Mouse (Mus musculus): ENCODE data around the gene Olfr1174-ps. TPM values are rescaled to one million over a fixed set of nuclear protein-coding genes. Genes with fewer than 3 reads are reported as not detected.
A peak's percentile ranks its signal among the peaks of the same experiment; 100 is the strongest.

Gene Olfr1174-ps
- polyA plus RNA-seq (2014; fragmentation: Nextera tagmentation; extraction: Ambion mirVana), result 0.14 TPM in 1 of 2 replicates, not detected in the other

DNA sequence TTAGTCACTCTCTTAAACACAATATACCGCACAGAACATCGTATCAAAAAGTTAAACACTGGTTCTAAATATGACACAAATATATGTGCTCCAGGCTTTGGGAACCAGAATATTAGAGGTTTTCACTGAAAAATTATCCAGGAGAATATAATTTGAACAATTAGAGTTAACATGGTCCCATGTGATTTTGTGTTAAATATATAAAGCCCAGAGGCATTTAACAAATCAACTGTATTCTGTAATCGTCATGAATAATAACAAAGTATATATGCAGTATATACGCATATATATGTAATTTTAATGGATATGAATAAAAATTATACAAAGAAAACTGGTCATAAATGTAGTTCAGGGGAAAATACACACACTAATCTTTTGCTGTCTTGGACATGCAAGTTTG, at the start of gene Olfr1174-ps:
Gene Olfr1174-ps, minus strand, starts transcription at position 101 of the 400 bp plus-strand sequence.
- 89% methylated on average over 4 of the region's 4 CpGs for WGBS
- Histone ChIP-seq H3K27ac (replicated peaks; ENCODE audit: low read depth, low read length) (no peak within 1 kb of the TSS), H3K9me3 (ENCODE audit: control insufficient read depth, low read length) (no peaks in the 10 kb centered on the region), H3K27me3 (replicated peaks; ENCODE audit: control insufficient read depth, insufficient read depth, low read length) (no peaks in the 10 kb centered on the region), H3K4me3 (ENCODE audit: low read depth, low read length) (no peak within 1 kb of the TSS), H3K36me3 (ENCODE audit: control insufficient read depth, insufficient read depth, low read length) (no peaks in the 10 kb centered on the region), H3K4me2 (ENCODE audit: low read depth, low read length) (no peak within 1 kb of the TSS), H3K4me1 (ENCODE audit: control insufficient read depth, insufficient read depth, low read length) (no peaks in the 10 kb centered on the region), H3K9ac (ENCODE audit: low read depth, low read length) (no peak within 1 kb of the TSS)
- DNase-seq (ENCODE audit: low spot score) (no peak), ATAC-seq (ENCODE audit: low read depth) (no peak)

GRCm38 (mm10) chr2:88356304-88356703, 41.4 kb upstream of the Olfr1174-ps start:
- peak; percentile 42 for DNase-seq (ENCODE audit: low spot score)
- H3K4me1 ChIP-seq (ENCODE audit: control insufficient read depth, insufficient read depth, low read length), result no peaks in the 10 kb centered on the region
- WGBS, result 2% methylated on average over 2 of the region's 2 CpGs

GRCm38 (mm10) chr2:88346392-88346791, 31.5 kb upstream of the Olfr1174-ps start, which contains the start of gene Olfr1177-ps:
Gene Olfr1177-ps (minus strand): TSS chr2:88346492.
- 84% methylated on average over 1 of the region's 1 CpGs for WGBS
- Histone ChIP-seq H3K9me3 (ENCODE audit: control insufficient read depth, low read length) (no peaks in the 10 kb centered on the region), H3K4me2 (ENCODE audit: low read depth, low read length) (no peak within 1 kb of the TSS), H3K27ac (replicated peaks; ENCODE audit: low read depth, low read length) (no peak within 1 kb of the TSS), H3K27me3 (replicated peaks; ENCODE audit: control insufficient read depth, insufficient read depth, low read length) (no peaks in the 10 kb centered on the region), H3K4me3 (ENCODE audit: low read depth, low read length) (no peak within 1 kb of the TSS), H3K4me1 (ENCODE audit: control insufficient read depth, insufficient read depth, low read length) (no peaks in the 10 kb centered on the region), H3K36me3 (ENCODE audit: control insufficient read depth, insufficient read depth, low read length) (no peaks in the 10 kb centered on the region), H3K9ac (ENCODE audit: low read depth, low read length) (no peak within 1 kb of the TSS)
- ATAC-seq (ENCODE audit: low read depth), result no peak
- DNase-seq (ENCODE audit: low spot score), result no peak

More at GRCm38 (mm10) chr2:88356304-88356703, 41.4 kb upstream of the Olfr1174-ps start:
- no peak overlapping the region for H3K9ac ChIP-seq (ENCODE audit: low read depth, low read length)
- ATAC-seq (ENCODE audit: low read depth), result no peak
- H3K36me3 ChIP-seq (ENCODE audit: control insufficient read depth, insufficient read depth, low read length), result no peaks in the 10 kb centered on the region
- no peak overlapping the region for H3K4me2 ChIP-seq (ENCODE audit: low read depth, low read length)
- no peaks in the 10 kb centered on the region for H3K9me3 ChIP-seq (ENCODE audit: control insufficient read depth, low read length)
- H3K27me3 ChIP-seq (replicated peaks; ENCODE audit: control insufficient read depth, insufficient read depth, low read length), result no peaks in the 10 kb centered on the region
- no peak overlapping the region for H3K4me3 ChIP-seq (ENCODE audit: low read depth, low read length)
- no peak overlapping the region for H3K27ac ChIP-seq (replicated peaks; ENCODE audit: low read depth, low read length)

DNA sequence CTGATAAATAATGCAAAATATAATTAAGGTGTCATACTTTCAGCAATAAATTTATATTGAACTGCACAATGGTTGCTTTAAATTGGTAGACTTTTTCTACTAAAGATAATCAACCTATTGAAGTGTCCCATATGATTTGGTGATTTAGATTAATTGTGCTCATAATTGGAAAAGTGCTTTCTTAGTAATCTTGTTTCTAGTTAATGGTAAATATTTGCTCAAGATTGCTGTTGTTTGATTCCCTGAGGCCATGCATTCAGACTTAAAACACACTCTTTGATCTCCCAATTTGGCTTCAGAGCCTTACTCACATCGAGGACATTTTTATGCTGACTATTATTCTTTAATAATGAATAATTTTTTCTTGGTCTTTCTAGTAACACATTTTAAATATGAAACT, 21.5 kb upstream of the Olfr1174-ps start, which contains the start of gene Olfr1176:
Gene Olfr1176, plus strand, starts transcription at position 301 of the 400 bp plus-strand sequence.
- H3K9me3 ChIP-seq (ENCODE audit: control insufficient read depth, low read length), result no peaks in the 10 kb centered on the region
- no peak within 1 kb of the TSS for H3K9ac ChIP-seq (ENCODE audit: low read depth, low read length)
- no peak within 1 kb of the TSS for H3K4me3 ChIP-seq (ENCODE audit: low read depth, low read length)
- DNase-seq (ENCODE audit: low spot score), result no peak
- H3K27ac ChIP-seq (replicated peaks; ENCODE audit: low read depth, low read length), result no peak within 1 kb of the TSS
- no peaks in the 10 kb centered on the region for H3K36me3 ChIP-seq (ENCODE audit: control insufficient read depth, insufficient read depth, low read length)
- H3K4me2 ChIP-seq (ENCODE audit: low read depth, low read length), result no peak within 1 kb of the TSS
- H3K27me3 ChIP-seq (replicated peaks; ENCODE audit: control insufficient read depth, insufficient read depth, low read length), result no peaks in the 10 kb centered on the region
- H3K4me1 ChIP-seq (ENCODE audit: control insufficient read depth, insufficient read depth, low read length), result no peaks in the 10 kb centered on the region
- whole genome bisulfite sequencing, result 55% methylated on average over 1 of the region's 1 CpGs
- no peak for ATAC-seq (ENCODE audit: low read depth)

- DNase-seq (ENCODE audit: low spot score), result no peak
- Histone ChIP-seq H3K36me3 (ENCODE audit: control insufficient read depth, insufficient read depth, low read length) (no peaks in the 10 kb centered on the region), H3K4me1 (ENCODE audit: control insufficient read depth, insufficient read depth, low read length) (no peaks in the 10 kb centered on the region), H3K9ac (ENCODE audit: low read depth, low read length) (no peak within 1 kb of the TSS), H3K9me3 (ENCODE audit: control insufficient read depth, low read length) (no peaks in the 10 kb centered on the region), H3K27me3 (replicated peaks; ENCODE audit: control insufficient read depth, insufficient read depth, low read length) (no peaks in the 10 kb centered on the region), H3K27ac (replicated peaks; ENCODE audit: low read depth, low read length) (no peak within 1 kb of the TSS), H3K4me3 (ENCODE audit: low read depth, low read length) (no peak within 1 kb of the TSS), H3K4me2 (ENCODE audit: low read depth, low read length) (no peak within 1 kb of the TSS)
- ATAC-seq (ENCODE audit: low read depth), result no peak
- 85% methylated on average over 2 of the region's 2 CpGs for WGBS
Observed at GRCm38 (mm10) chr2:88327115-88327514, 12.2 kb upstream of the Olfr1174-ps start, which contains the start of gene Olfr1175-ps. Gene Olfr1175-ps (minus strand): TSS chr2:88327215.

DNA sequence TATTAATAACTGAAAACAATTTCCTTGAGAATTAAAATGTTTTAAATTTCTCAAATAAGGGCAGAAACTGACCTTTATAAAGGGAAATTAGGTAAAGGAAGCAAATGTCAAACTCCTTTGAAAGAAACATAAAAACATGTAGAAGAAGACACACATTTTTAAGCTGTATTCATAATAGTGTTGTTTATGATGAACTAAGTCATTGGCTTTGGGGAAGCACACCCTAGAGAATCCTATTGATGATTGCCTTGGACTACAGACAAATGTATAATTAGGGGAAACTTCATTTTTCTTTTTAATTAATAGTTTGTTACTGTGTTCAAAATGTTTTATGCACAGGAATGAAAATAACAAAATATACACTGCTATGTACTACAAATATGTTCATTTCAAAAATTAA, 35.2 kb downstream of the Olfr1174-ps start, which contains the start of gene Olfr1173:
Gene Olfr1173, minus strand, starts transcription at position 101 of the 400 bp plus-strand sequence.
- Histone ChIP-seq H3K4me3 (ENCODE audit: low read depth, low read length) (no peak within 1 kb of the TSS), H3K27ac (replicated peaks; ENCODE audit: low read depth, low read length) (no peak within 1 kb of the TSS), H3K9me3 (ENCODE audit: control insufficient read depth, low read length) (no peaks in the 10 kb centered on the region), H3K27me3 (replicated peaks; ENCODE audit: control insufficient read depth, insufficient read depth, low read length) (no peaks in the 10 kb centered on the region), H3K4me2 (ENCODE audit: low read depth, low read length) (no peak within 1 kb of the TSS), H3K36me3 (ENCODE audit: control insufficient read depth, insufficient read depth, low read length) (no peaks in the 10 kb centered on the region), H3K4me1 (ENCODE audit: control insufficient read depth, insufficient read depth, low read length) (no peaks in the 10 kb centered on the region), H3K9ac (ENCODE audit: low read depth, low read length) (no peak within 1 kb of the TSS)
- DNase-seq (ENCODE audit: low spot score) (no peak), ATAC-seq (ENCODE audit: low read depth) (no peak)

Other genes with a start within 250 kb of the Olfr1174-ps start
- not detected in 2 replicates for gene Olfr1163, start 243.3 kb downstream of the Olfr1174-ps start, polyA plus RNA-seq (2014; fragmentation: Nextera tagmentation; extraction: Ambion mirVana)
- gene Olfr1164, start 221.2 kb downstream of the Olfr1174-ps start, polyA plus RNA-seq (2014; fragmentation: Nextera tagmentation; extraction: Ambion mirVana), result not detected in 2 replicates
- 0.11 TPM in 1 of 2 replicates, not detected in the other for gene Olfr1166, start 186.9 kb downstream of the Olfr1174-ps start, polyA plus RNA-seq (2014; fragmentation: Nextera tagmentation; extraction: Ambion mirVana)
- gene Olfr1167, start 159.9 kb downstream of the Olfr1174-ps start, polyA plus RNA-seq (2014; fragmentation: Nextera tagmentation; extraction: Ambion mirVana), result not detected in 2 replicates
- not detected in 2 replicates for gene Olfr1168, start 133.3 kb downstream of the Olfr1174-ps start, polyA plus RNA-seq (2014; fragmentation: Nextera tagmentation; extraction: Ambion mirVana)
- not detected in 2 replicates for gene Olfr1170, start 86.8 kb downstream of the Olfr1174-ps start, polyA plus RNA-seq (2014; fragmentation: Nextera tagmentation; extraction: Ambion mirVana)
- 0.07 TPM in 1 of 2 replicates, not detected in the other for gene Olfr1173, start 35.3 kb downstream of the Olfr1174-ps start, polyA plus RNA-seq (2014; fragmentation: Nextera tagmentation; extraction: Ambion mirVana)
- gene Olfr1175-ps, start 12.1 kb upstream of the Olfr1174-ps start, polyA plus RNA-seq (2014; fragmentation: Nextera tagmentation; extraction: Ambion mirVana), result not detected in 2 replicates
- gene Olfr1176, start 21.6 kb upstream of the Olfr1174-ps start, polyA plus RNA-seq (2014; fragmentation: Nextera tagmentation; extraction: Ambion mirVana), result 0.17 TPM in 1 of 2 replicates, not detected in the other
- 0.14 TPM in 1 of 2 replicates, not detected in the other for gene Olfr1177-ps, start 31.4 kb upstream of the Olfr1174-ps start, polyA plus RNA-seq (2014; fragmentation: Nextera tagmentation; extraction: Ambion mirVana)
- 0.06 TPM in 1 of 2 replicates, not detected in the other for gene Olfr1178, start 71.9 kb upstream of the Olfr1174-ps start, polyA plus RNA-seq (2014; fragmentation: Nextera tagmentation; extraction: Ambion mirVana)
- gene Olfr1179, start 91.3 kb upstream of the Olfr1174-ps start, polyA plus RNA-seq (2014; fragmentation: Nextera tagmentation; extraction: Ambion mirVana), result not detected in 2 replicates
- gene Olfr1180, start 104.0 kb upstream of the Olfr1174-ps start, polyA plus RNA-seq (2014; fragmentation: Nextera tagmentation; extraction: Ambion mirVana), result not detected in 2 replicates
- not detected in 2 replicates for gene Olfr1181, start 111.0 kb upstream of the Olfr1174-ps start, polyA plus RNA-seq (2014; fragmentation: Nextera tagmentation; extraction: Ambion mirVana)
- gene Gm13757, start 134.0 kb upstream of the Olfr1174-ps start, polyA plus RNA-seq (2014; fragmentation: Nextera tagmentation; extraction: Ambion mirVana), result not detected in 2 replicates
- gene Olfr1183, start 139.7 kb upstream of the Olfr1174-ps start, polyA plus RNA-seq (2014; fragmentation: Nextera tagmentation; extraction: Ambion mirVana), result not detected in 2 replicates
- gene Olfr1184, start 168.5 kb upstream of the Olfr1174-ps start, polyA plus RNA-seq (2014; fragmentation: Nextera tagmentation; extraction: Ambion mirVana), result 0.08 TPM in 1 of 2 replicates, not detected in the other
- gene Olfr1185-ps1, start 178.2 kb upstream of the Olfr1174-ps start, polyA plus RNA-seq (2014; fragmentation: Nextera tagmentation; extraction: Ambion mirVana), result not detected in 2 replicates
- gene Olfr1186, start 203.4 kb upstream of the Olfr1174-ps start, polyA plus RNA-seq (2014; fragmentation: Nextera tagmentation; extraction: Ambion mirVana), result not detected in 2 replicates
- gene Olfr1188, start 241.8 kb upstream of the Olfr1174-ps start, polyA plus RNA-seq (2014; fragmentation: Nextera tagmentation; extraction: Ambion mirVana), result not detected in 2 replicates

Measured in embryonic facial prominence, embryonic 14.5 days (tissue).